Mouse (Mus musculus) heart, embryonic 11.5 days (tissue): ENCODE results near the gene Hcls1. TPM values are rescaled to one million over a fixed set of nuclear protein-coding genes. Genes with fewer than 3 reads are reported as not detected.
A peak's percentile ranks its signal among the peaks of the same experiment; 100 is the strongest.

Experiments
- ATAC-seq: fragments of 200-750 bp; cut with Nextera tagmentation; replicated peaks from 2 replicates; pipeline ENCODE4 v1.8.0; 2017; ENCODE audit warnings: moderate library complexity; ENCODE audit not compliant: insufficient number of reproducible peaks, low FRiP score, low TSS enrichment
- H3K27ac ChIP-seq: fragments of 300-500 bp; sonication (generic); 2 replicates; pipeline ENCODE4 v1.5.1; 2014; ENCODE audit warnings: mild to moderate bottlenecking, low read depth, low read length
- H3K27me3 ChIP-seq: fragments of 300-500 bp; sonication (generic); 2 replicates; pipeline ENCODE4 v1.6.1; 2014; ENCODE audit warnings: mild to moderate bottlenecking, low read length, mixed read lengths; ENCODE audit not compliant: control insufficient read depth, insufficient read depth
- H3K36me3 ChIP-seq: fragments of 300-500 bp; sonication (generic); 2 replicates; pipeline ENCODE4 v1.6.1; 2014; ENCODE audit warnings: mild to moderate bottlenecking, low read length, moderate library complexity, mixed read lengths; ENCODE audit not compliant: control insufficient read depth, insufficient read depth
- H3K4me1 ChIP-seq: fragments of 300-500 bp; sonication (generic); 2 replicates; pipeline ENCODE4 v1.6.1; 2014; ENCODE audit warnings: low read length; ENCODE audit not compliant: control insufficient read depth, insufficient read depth
- H3K4me2 ChIP-seq: fragments of 300-500 bp; sonication (generic); 2 replicates; pipeline ENCODE4 v1.6.1; 2014; ENCODE audit warnings: mild to moderate bottlenecking, moderate library complexity
- H3K4me3 ChIP-seq: fragments of 300-500 bp; sonication (generic); 2 replicates; pipeline ENCODE4 v1.5.1; 2014; ENCODE audit warnings: low read depth, low read length
- H3K9ac ChIP-seq: fragments of 300-500 bp; sonication (generic); 2 replicates; pipeline ENCODE4 v1.6.1; 2014; ENCODE audit warnings: mild to moderate bottlenecking, low read depth, low read length, moderate library complexity
- H3K9me3 ChIP-seq: fragments of 300-500 bp; sonication (generic); replicated peaks from 2 replicates; pipeline ENCODE4 v1.6.1; 2016; ENCODE audit warnings: low read length; ENCODE audit not compliant: control insufficient read depth
- WGBS: fragments of 180-500 bp; shearing (Covaris S2); extraction: QIAGEN DNeasy Blood & Tissue Kit; methylation state at CpG from one replicate; pipeline ENCODE4 v1.1.7; 2014; ENCODE audit not compliant: insufficient replicate concordance; 5-methylcytosine and 5-hydroxymethylcytosine counted together
- polyA plus RNA-seq: library from polyadenylated mRNA; unstranded; fragments of >200 nt; fragmentation: Nextera tagmentation; extraction: Ambion mirVana; gene quantifications from 2 replicates; pipeline ENCODE4 v1.2.1, GENCODE M21; 2014

Hcls1 gene
- 1.0 and 1.5 TPM in 2 replicates for polyA plus RNA-seq

DNA sequence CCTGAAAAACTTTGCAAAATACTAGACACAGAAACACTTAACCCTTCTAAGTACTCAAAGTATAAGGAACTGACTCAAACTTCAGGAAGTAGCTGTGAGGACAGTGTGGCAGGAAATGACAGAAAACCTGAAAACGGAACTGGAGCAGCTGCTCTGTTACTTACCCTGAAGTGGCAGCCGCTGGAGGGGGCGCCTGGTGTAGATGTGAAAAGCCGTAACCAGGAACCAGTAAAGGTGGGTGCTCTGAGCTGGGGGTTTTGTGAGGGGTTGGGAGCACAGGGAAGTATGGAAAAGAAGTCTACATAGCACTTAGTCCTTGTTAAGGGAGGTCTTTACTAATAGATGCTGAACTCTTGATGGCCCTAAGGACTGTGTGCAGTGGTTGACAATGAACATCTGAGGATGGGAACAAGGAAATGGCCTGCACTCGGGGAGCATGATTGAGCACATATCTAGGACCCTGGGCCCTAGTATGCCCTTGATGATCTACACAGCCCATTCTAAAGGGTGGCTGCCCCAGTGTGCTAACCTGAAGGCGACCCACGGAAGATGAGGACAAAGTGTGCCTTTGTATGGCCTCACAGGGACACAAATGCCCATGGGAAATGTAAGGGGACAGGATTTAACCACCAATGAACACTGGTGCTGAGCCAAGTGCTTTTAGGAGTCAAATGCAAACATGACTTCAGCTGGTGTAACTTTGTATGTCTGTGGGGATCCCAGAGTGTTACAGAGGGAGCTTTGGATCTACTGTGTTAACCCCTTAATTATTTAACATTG lies at the start of gene Hcls1:
Hcls1 (plus strand) TSS at position 143 of the 780 bp plus-strand sequence.
- no peak within 1 kb of the TSS for H3K4me3 ChIP-seq
- peaks cover 5% of the 10 kb centered on the region for H3K36me3 ChIP-seq
- ATAC-seq: no peak
- no peaks in the 10 kb centered on the region for H3K27me3 ChIP-seq
- no peak within 1 kb of the TSS for H3K9ac ChIP-seq
- H3K4me1 ChIP-seq: no peaks in the 10 kb centered on the region
- peak within 1 kb of the TSS; percentile 46; the same call in 1 of the 2 replicates for H3K27ac ChIP-seq
- H3K4me2 ChIP-seq: no peak within 1 kb of the TSS; the same call in 1 of the 2 replicates
- no peaks in the 10 kb centered on the region for H3K9me3 ChIP-seq
- 68% methylated on average over 7 of the region's 7 CpGs for WGBS

DNA sequence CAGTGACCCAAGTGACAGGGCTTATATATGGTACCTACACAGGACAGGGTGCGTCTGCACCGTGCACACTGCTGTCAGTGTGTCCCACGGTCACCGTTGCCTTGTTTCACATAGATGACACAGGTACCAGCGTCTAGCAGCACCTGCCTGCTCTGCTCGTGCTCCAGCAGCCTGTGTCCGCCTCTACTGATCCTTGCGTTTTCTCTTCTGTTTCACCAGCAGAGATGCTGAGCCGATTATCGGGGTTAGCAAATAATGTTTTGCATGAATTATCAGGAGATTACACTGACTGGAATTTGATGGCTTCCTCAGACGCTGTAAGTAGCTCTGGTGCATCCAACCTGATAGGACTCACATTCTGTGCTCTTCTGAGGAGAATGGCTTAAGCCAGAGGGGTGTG lies 48.9 kb upstream of the Hcls1 start:
- Histone ChIP-seq H3K4me2 (no peak overlapping the region), H3K9me3 (no peaks in the 10 kb centered on the region), H3K9ac (no peak overlapping the region), H3K27me3 (no peaks in the 10 kb centered on the region), H3K4me1 (no peaks in the 10 kb centered on the region), H3K27ac (no peak overlapping the region), H3K4me3 (no peak overlapping the region), H3K36me3 (0 out of 2 replicates have a peak, but pooled peaks cover 3% of the 10 kb centered on the region)
- 90% methylated on average over 11 of the region's 11 CpGs for WGBS
- ATAC-seq: no peak

DNA sequence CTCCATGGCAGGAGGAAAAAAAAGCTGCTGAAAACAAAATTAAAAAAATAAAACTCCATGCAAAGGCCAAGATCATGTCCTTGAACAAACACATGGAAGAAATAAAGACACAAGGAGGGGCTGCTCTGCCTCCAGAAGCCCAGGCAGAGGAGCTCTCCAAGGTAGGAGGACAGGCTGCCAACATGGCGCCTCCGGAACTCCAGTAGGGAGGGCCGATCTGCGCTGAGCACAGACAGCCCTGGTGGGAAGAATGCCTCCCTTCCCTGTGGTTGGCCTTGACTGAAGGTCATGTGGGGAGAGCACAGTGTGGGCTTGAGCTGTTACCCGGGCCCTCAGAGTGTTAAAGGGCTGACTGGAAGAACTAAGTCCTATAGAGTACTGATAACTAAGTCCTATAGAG lies 47.2 kb upstream of the Hcls1 start:
- 76% methylated on average over 5 of the region's 5 CpGs for WGBS

DNA sequence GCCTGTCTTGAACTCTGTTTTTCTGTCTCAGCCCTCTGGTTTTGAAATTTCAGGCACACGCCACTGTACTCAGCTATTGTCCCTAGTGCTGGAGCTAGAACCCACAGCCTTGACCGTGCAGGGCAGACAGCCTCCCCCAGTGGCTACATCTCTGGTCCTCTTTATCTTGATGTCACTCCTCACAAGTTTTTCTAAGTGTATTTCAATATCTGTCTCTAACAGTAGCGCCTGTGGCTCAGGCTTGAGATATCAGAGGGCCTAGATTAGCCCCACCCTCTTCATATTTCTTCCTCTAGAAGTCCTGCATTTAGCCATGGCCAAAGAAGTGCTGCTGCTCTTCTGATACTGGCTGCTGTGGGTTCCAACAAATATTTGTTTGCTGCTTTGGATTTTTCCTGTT lies 44.2 kb upstream of the Hcls1 start:
- Histone ChIP-seq H3K4me3 (no peak overlapping the region), H3K4me2 (no peak overlapping the region), H3K36me3 (peaks cover 23% of the 10 kb centered on the region), H3K9ac (no peak overlapping the region), H3K9me3 (no peaks in the 10 kb centered on the region), H3K27ac (no peak overlapping the region), H3K27me3 (no peaks in the 10 kb centered on the region), H3K4me1 (no peaks in the 10 kb centered on the region)
- ATAC-seq: peak; percentile 68; the same call in 1 of the 2 replicates
- 80% methylated on average over 3 of the region's 3 CpGs for WGBS

More for the DNA sequence above, 47.2 kb upstream of the Hcls1 start:
- H3K9ac ChIP-seq: no peak overlapping the region
- H3K27me3 ChIP-seq: no peaks in the 10 kb centered on the region
- H3K4me1 ChIP-seq: no peaks in the 10 kb centered on the region
- H3K27ac ChIP-seq: no peak overlapping the region
- H3K36me3 ChIP-seq: peaks cover 9% of the 10 kb centered on the region; the same call in 1 of the 2 replicates
- no peaks in the 10 kb centered on the region for H3K9me3 ChIP-seq
- no peak for ATAC-seq
- H3K4me3 ChIP-seq: no peak overlapping the region
- H3K4me2 ChIP-seq: no peak overlapping the region

DNA sequence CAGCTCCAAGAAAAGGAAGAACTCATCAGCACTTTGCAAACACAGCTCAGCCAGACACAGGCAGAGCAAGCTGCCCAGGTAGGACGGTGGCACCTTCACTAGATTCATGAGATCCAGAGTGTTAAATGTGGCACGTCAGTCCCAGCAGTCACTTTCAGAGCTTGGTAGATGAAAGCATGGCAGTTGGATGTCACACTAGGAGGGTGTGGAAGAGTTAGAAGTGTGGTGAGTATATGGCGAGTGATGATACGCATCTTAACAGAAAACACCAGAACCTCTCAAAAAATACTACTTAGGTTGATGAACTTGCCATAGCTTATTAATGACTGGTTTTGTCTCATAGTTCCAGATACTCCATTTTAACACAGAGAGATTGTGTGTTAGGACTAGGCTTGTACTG lies 43.4 kb upstream of the Hcls1 start:
- Histone ChIP-seq H3K4me3 (no peak overlapping the region), H3K27ac (no peak overlapping the region), H3K9me3 (no peaks in the 10 kb centered on the region), H3K4me1 (no peaks in the 10 kb centered on the region), H3K27me3 (no peaks in the 10 kb centered on the region), H3K4me2 (no peak overlapping the region), H3K9ac (no peak overlapping the region), H3K36me3 (peaks cover 23% of the 10 kb centered on the region)
- no peak for ATAC-seq
- 94% methylated on average over 4 of the region's 4 CpGs for WGBS

DNA sequence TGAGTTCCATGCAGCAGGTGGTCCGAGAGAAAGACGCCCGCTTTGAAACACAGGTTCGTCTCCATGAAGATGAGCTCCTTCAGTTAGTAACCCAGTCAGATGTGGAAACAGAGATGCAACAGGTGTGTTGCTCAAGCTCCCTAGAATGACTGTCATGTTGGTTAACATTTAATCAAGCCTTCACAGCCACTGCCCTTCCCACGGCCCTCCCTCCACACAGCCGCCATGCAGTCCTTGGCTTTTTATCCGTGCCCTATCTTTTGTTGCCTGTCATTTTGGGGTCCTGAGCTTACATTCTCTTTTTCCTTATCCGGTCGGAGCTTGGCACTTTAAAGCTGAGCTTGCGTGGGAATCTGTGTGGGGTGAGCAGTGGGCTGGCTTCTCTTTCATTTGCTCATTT lies 41.5 kb upstream of the Hcls1 start:
- Histone ChIP-seq H3K9me3 (no peaks in the 10 kb centered on the region), H3K36me3 (peaks cover 29% of the 10 kb centered on the region), H3K4me1 (no peaks in the 10 kb centered on the region), H3K27ac (no peak overlapping the region), H3K27me3 (no peaks in the 10 kb centered on the region), H3K4me2 (no peak overlapping the region), H3K9ac (no peak overlapping the region), H3K4me3 (no peak overlapping the region)
- WGBS: 87% methylated on average over 10 of the region's 10 CpGs
- ATAC-seq: no peak

DNA sequence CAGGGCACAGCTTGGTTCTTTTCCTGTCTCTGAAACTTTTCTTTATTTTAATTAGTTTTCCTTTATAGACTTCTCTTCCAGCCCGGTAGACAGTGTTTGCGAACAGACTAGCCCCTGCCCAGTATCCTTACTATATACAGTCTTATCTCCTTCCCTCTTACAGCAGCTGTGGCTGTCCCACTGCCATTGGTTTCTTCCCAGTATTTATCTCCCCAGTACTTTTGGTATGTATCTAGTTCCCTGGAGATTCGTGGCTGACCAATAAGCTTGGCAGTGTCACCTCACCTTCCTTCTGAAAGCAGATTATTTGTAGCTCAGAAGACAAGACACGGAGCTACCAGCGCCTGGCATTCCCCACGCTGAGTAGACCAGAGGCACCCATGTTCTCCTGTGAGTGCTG lies 38.1 kb upstream of the Hcls1 start:
- Histone ChIP-seq H3K9ac (no peak overlapping the region), H3K4me2 (no peak overlapping the region), H3K36me3 (peaks cover 24% of the 10 kb centered on the region), H3K4me3 (no peak overlapping the region), H3K27me3 (no peaks in the 10 kb centered on the region), H3K9me3 (no peaks in the 10 kb centered on the region), H3K4me1 (no peaks in the 10 kb centered on the region), H3K27ac (no peak overlapping the region)
- ATAC-seq: no peak
- WGBS: 70% methylated on average over 6 of the region's 6 CpGs

DNA sequence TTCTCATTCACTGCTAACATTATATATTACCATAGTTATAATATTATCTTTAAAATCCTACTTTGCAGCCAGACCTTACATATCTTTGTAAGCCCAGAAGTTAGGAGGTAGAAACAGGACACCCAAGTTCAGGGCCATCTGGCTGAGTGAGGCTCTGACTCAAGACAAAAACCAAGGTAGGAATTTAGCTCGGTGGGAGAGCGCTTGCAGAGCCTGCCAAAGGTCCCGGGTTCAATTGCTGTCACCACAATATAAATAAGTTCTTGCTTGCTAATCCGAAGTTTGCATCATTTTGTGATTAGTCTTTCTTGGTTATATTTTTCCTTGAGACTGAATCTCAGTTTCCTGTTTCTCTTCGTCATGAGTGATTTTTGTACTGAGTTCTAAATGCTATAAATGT lies 31.6 kb upstream of the Hcls1 start:
- Histone ChIP-seq H3K36me3 (peaks cover 21% of the 10 kb centered on the region), H3K9ac (no peak overlapping the region), H3K9me3 (no peaks in the 10 kb centered on the region), H3K27me3 (no peaks in the 10 kb centered on the region), H3K27ac (no peak overlapping the region), H3K4me3 (no peak overlapping the region), H3K4me2 (no peak overlapping the region), H3K4me1 (no peaks in the 10 kb centered on the region)
- no peak for ATAC-seq
- 90% methylated on average over 5 of the region's 5 CpGs for WGBS

DNA sequence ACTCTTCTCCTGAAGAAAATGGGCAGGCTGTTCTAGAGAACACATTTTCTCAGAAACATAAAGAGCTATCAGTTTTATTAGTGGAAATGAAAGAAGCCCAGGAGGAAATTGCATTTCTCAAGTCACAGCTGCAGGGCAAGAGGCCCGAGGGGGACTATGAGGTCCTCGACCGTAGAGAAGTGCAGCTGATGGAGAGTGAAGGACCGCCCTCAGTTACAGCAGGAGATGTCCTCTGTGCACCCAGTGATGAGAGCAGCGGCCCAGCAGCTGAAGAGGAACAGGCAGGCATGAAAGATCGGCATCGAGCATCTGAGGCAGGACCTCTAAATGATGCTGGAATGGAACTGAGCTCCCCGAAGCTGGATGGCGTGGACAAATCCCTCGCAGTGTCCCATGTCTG lies 22.9 kb upstream of the Hcls1 start:
- Histone ChIP-seq H3K4me1 (no peaks in the 10 kb centered on the region), H3K4me2 (no peak overlapping the region), H3K36me3 (peaks cover 30% of the 10 kb centered on the region), H3K27me3 (no peaks in the 10 kb centered on the region), H3K9me3 (no peaks in the 10 kb centered on the region), H3K9ac (no peak overlapping the region), H3K27ac (no peak overlapping the region), H3K4me3 (no peak overlapping the region)
- WGBS: 91% methylated on average over 10 of the region's 10 CpGs
- ATAC-seq: no peak
